Mouse (Mus musculus): Measurements from ENCODE around the gene Sox8. TPM values are rescaled to one million over a fixed set of nuclear protein-coding genes. Genes with fewer than 3 reads are reported as not detected.

Sox8 gene
- polyA plus RNA-seq (2014; fragmentation: Nextera tagmentation; extraction: Ambion mirVana), result 2.4 and 3.0 TPM in 2 replicates

GRCm38 (mm10) chr17:25570648-25571452 is at the start of gene Sox8:
TSS of gene Sox8 (minus strand) at chr17:25570686.
- Histone ChIP-seq H3K9ac (ENCODE audit: low read depth, low read length) (peak within 1 kb of the TSS; percentile 4; the same call in 1 of the 2 replicates), H3K27me3 (replicated peaks; ENCODE audit: control insufficient read depth, insufficient read depth, low read length) (peaks cover 51% of the 10 kb centered on the region), H3K4me1 (replicated peaks; ENCODE audit: control insufficient read depth, insufficient read depth, low read length) (peaks cover 13% of the 10 kb centered on the region), H3K4me3 (ENCODE audit: low read depth, low read length) (peak within 1 kb of the TSS; percentile 57), H3K36me3 (ENCODE audit: control insufficient read depth, insufficient read depth, low read length) (no peaks in the 10 kb centered on the region), H3K4me2 (peak within 1 kb of the TSS; percentile 92), H3K27ac (ENCODE audit: low read depth, low read length) (no peak within 1 kb of the TSS), H3K9me3 (ENCODE audit: control insufficient read depth, low read length) (no peaks in the 10 kb centered on the region)
- peak; percentile 82 for DNase-seq (ENCODE audit: low spot score)
- ATAC-seq (replicated peaks; ENCODE audit: low FRiP score), result peak; percentile 80
- WGBS, result 1% methylated on average over 60 of the region's 61 CpGs

DNA sequence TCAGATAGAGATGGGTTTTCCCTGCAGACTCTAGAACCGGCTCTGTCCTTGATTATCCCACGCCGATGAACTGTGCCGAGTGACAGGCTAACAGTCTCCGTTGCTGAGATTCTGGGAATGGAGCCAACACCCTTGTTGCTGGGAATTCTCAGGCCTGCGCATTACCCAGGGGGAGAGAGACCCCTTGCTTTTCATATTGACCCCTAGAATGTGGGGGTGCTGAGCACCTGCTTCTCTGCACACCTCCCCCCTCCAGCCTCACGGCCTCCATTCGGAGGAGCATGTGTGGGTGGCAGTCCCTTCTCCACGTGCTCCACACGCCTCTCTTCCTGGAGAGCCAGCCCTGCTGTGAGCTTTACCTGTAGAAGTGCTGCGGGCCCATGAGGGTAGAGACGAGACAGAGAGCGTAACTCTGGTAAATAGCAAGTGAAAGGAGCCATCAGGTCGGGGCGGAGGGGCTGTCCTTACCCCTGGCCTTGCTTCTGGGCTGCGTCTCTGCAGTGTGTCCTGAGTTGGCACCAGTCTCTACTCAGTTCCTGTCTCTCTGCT is 48.1 kb upstream of the Sox8 start:
- H3K4me2 ChIP-seq, result no peak overlapping the region
- no peak overlapping the region for H3K4me3 ChIP-seq (ENCODE audit: low read depth, low read length)
- H3K36me3 ChIP-seq (ENCODE audit: control insufficient read depth, insufficient read depth, low read length), result peaks cover 4% of the 10 kb centered on the region
- H3K9ac ChIP-seq (ENCODE audit: low read depth, low read length), result no peak overlapping the region
- DNase-seq (ENCODE audit: low spot score) (no peak), ATAC-seq (replicated peaks; ENCODE audit: low FRiP score) (no peak)
- H3K27me3 ChIP-seq (replicated peaks; ENCODE audit: control insufficient read depth, insufficient read depth, low read length), result no peaks in the 10 kb centered on the region
- H3K4me1 ChIP-seq (replicated peaks; ENCODE audit: control insufficient read depth, insufficient read depth, low read length), result no peaks in the 10 kb centered on the region
- WGBS, result 82% methylated on average over 16 of the region's 16 CpGs
- no peak overlapping the region for H3K27ac ChIP-seq (ENCODE audit: low read depth, low read length)
- no peaks in the 10 kb centered on the region for H3K9me3 ChIP-seq (ENCODE audit: control insufficient read depth, low read length)

GRCm38 (mm10) chr17:25614723-25615510 is 44.4 kb upstream of the Sox8 start:
- Histone ChIP-seq H3K27ac (ENCODE audit: low read depth, low read length) (no peak overlapping the region), H3K4me3 (ENCODE audit: low read depth, low read length) (no peak overlapping the region), H3K4me2 (no peak overlapping the region), H3K36me3 (ENCODE audit: control insufficient read depth, insufficient read depth, low read length) (peaks cover 7% of the 10 kb centered on the region), H3K4me1 (replicated peaks; ENCODE audit: control insufficient read depth, insufficient read depth, low read length) (no peaks in the 10 kb centered on the region), H3K27me3 (replicated peaks; ENCODE audit: control insufficient read depth, insufficient read depth, low read length) (no peaks in the 10 kb centered on the region), H3K9ac (ENCODE audit: low read depth, low read length) (no peak overlapping the region), H3K9me3 (ENCODE audit: control insufficient read depth, low read length) (no peaks in the 10 kb centered on the region)
- ATAC-seq (replicated peaks; ENCODE audit: low FRiP score), result no peak
- DNase-seq (ENCODE audit: low spot score), result no peak
- 86% methylated on average over 10 of the region's 10 CpGs for WGBS

GRCm38 (mm10) chr17:25613323-25613722 is 42.8 kb upstream of the Sox8 start:
- H3K4me1 ChIP-seq (replicated peaks; ENCODE audit: control insufficient read depth, insufficient read depth, low read length), result no peaks in the 10 kb centered on the region
- H3K4me2 ChIP-seq, result no peak overlapping the region
- H3K4me3 ChIP-seq (ENCODE audit: low read depth, low read length), result no peak overlapping the region
- no peaks in the 10 kb centered on the region for H3K9me3 ChIP-seq (ENCODE audit: control insufficient read depth, low read length)
- H3K27me3 ChIP-seq (replicated peaks; ENCODE audit: control insufficient read depth, insufficient read depth, low read length), result no peaks in the 10 kb centered on the region
- H3K27ac ChIP-seq (ENCODE audit: low read depth, low read length), result no peak overlapping the region
- DNase-seq (ENCODE audit: low spot score) (no peak), ATAC-seq (replicated peaks; ENCODE audit: low FRiP score) (no peak)
- 93% methylated on average over 6 of the region's 6 CpGs for WGBS
- H3K36me3 ChIP-seq (ENCODE audit: control insufficient read depth, insufficient read depth, low read length), result peaks cover 7% of the 10 kb centered on the region
- no peak overlapping the region for H3K9ac ChIP-seq (ENCODE audit: low read depth, low read length)

DNA sequence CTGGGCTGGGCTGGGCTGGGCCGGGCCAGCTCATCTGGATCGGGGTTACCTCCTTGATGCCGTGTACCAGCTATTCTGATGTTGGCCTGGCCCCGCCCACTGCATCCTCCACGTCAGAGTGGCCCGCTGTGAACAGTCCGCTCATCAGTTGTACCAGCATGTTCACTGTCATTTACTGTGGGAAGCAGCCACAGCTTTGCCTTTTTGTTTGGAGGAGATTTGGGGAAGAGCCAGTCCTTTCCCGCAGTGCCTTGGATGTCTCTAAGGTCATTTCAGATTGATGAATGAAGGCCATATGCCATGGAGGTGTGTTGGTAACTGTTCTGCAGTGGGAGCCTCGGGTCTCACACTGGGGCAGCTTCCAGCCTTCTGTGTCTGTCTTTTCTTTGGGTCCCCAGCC is 42.1 kb upstream of the Sox8 start:
- H3K9me3 ChIP-seq (ENCODE audit: control insufficient read depth, low read length), result no peaks in the 10 kb centered on the region
- H3K4me3 ChIP-seq (ENCODE audit: low read depth, low read length), result no peak overlapping the region
- 81% methylated on average over 9 of the region's 9 CpGs for WGBS
- no peaks in the 10 kb centered on the region for H3K4me1 ChIP-seq (replicated peaks; ENCODE audit: control insufficient read depth, insufficient read depth, low read length)
- no peak for ATAC-seq (replicated peaks; ENCODE audit: low FRiP score)
- no peaks in the 10 kb centered on the region for H3K27me3 ChIP-seq (replicated peaks; ENCODE audit: control insufficient read depth, insufficient read depth, low read length)
- H3K9ac ChIP-seq (ENCODE audit: low read depth, low read length), result no peak overlapping the region
- no peak overlapping the region for H3K4me2 ChIP-seq
- H3K36me3 ChIP-seq (ENCODE audit: control insufficient read depth, insufficient read depth, low read length), result peaks cover 7% of the 10 kb centered on the region
- no peak for DNase-seq (ENCODE audit: low spot score)
- no peak overlapping the region for H3K27ac ChIP-seq (ENCODE audit: low read depth, low read length)

DNA sequence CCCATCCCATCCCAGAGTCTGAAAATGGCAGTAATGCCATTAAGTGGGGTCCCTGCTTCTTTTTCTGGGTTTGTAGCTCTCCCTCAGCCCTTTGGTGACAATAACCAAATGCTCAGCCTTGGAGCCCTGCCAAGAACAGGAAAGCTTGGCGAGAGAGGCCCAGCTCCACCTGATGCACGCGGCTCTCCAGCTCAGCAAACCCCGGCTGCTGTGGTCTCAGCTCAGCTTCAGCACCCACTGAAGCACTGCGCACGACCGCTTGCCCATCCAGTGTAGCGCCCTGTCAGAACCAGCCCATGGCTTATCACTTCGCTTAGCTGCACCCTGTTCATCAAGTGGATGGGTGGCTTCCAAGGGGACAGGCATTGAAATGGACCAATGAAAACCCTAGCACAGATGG is 39.7 kb upstream of the Sox8 start:
- DNase-seq (ENCODE audit: low spot score) (no peak), ATAC-seq (replicated peaks; ENCODE audit: low FRiP score) (no peak)
- no peak overlapping the region for H3K9ac ChIP-seq (ENCODE audit: low read depth, low read length)
- H3K4me2 ChIP-seq, result no peak overlapping the region
- H3K4me1 ChIP-seq (replicated peaks; ENCODE audit: control insufficient read depth, insufficient read depth, low read length), result no peaks in the 10 kb centered on the region; the same call in 1 of the 2 replicates
- no peaks in the 10 kb centered on the region for H3K27me3 ChIP-seq (replicated peaks; ENCODE audit: control insufficient read depth, insufficient read depth, low read length)
- H3K36me3 ChIP-seq (ENCODE audit: control insufficient read depth, insufficient read depth, low read length), result peaks cover 7% of the 10 kb centered on the region
- H3K27ac ChIP-seq (ENCODE audit: low read depth, low read length), result no peak overlapping the region
- H3K4me3 ChIP-seq (ENCODE audit: low read depth, low read length), result no peak overlapping the region
- WGBS, result 67% methylated on average over 9 of the region's 9 CpGs
- H3K9me3 ChIP-seq (ENCODE audit: control insufficient read depth, low read length), result no peaks in the 10 kb centered on the region

GRCm38 (mm10) chr17:25609506-25609828 is 39.0 kb upstream of the Sox8 start:
- H3K36me3 ChIP-seq (ENCODE audit: control insufficient read depth, insufficient read depth, low read length), result peaks cover 5% of the 10 kb centered on the region; the same call in 1 of the 2 replicates
- no peak for ATAC-seq (replicated peaks; ENCODE audit: low FRiP score)
- 81% methylated on average over 3 of the region's 3 CpGs for WGBS
- no peak overlapping the region for H3K4me2 ChIP-seq
- DNase-seq (ENCODE audit: low spot score), result no peak
- H3K4me3 ChIP-seq (ENCODE audit: low read depth, low read length), result no peak overlapping the region
- H3K27ac ChIP-seq (ENCODE audit: low read depth, low read length), result no peak overlapping the region
- peaks cover 3% of the 10 kb centered on the region; the same call in 1 of the 2 replicates for H3K4me1 ChIP-seq (replicated peaks; ENCODE audit: control insufficient read depth, insufficient read depth, low read length)
- H3K27me3 ChIP-seq (replicated peaks; ENCODE audit: control insufficient read depth, insufficient read depth, low read length), result no peaks in the 10 kb centered on the region
- H3K9ac ChIP-seq (ENCODE audit: low read depth, low read length), result no peak overlapping the region
- H3K9me3 ChIP-seq (ENCODE audit: control insufficient read depth, low read length), result no peaks in the 10 kb centered on the region

DNA sequence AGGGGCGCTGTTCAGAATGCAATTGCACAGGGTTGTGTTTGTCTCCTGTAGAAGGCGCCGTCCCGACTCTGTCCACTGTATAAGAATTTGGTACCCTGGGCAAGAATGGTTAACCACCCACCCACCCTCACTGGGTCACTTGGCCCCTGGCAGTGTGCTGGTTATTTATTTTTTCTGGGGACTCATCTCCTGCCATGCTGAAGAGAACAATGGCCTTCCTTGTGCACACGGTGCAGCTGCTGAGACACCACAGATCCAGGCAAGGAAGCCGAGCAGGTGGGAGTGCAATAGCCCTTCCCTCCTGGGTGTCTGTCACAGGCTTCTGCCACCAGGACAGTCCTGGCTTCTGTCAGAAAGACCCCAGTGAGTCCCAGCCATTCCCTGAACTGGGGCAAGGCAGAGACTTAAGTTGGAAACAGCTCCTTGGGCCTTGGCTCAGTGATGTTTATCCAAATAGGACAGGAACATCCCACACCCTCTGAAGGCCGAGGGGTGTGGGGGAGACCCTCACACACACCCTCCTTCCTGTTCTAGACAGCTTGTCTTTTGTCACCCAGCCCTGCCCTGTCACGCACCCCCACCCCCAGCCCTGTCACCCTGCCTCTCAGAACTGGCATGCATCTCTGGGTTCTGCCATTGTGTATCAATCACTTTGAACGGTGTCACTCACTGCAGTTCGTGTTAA is 38.5 kb upstream of the Sox8 start:
- ATAC-seq (replicated peaks; ENCODE audit: low FRiP score), result no peak
- Histone ChIP-seq H3K4me3 (ENCODE audit: low read depth, low read length) (no peak overlapping the region), H3K9ac (ENCODE audit: low read depth, low read length) (no peak overlapping the region), H3K4me1 (replicated peaks; ENCODE audit: control insufficient read depth, insufficient read depth, low read length) (peaks cover 6% of the 10 kb centered on the region), H3K4me2 (no peak overlapping the region), H3K36me3 (ENCODE audit: control insufficient read depth, insufficient read depth, low read length) (peaks cover 5% of the 10 kb centered on the region; the same call in 1 of the 2 replicates), H3K9me3 (ENCODE audit: control insufficient read depth, low read length) (no peaks in the 10 kb centered on the region), H3K27ac (ENCODE audit: low read depth, low read length) (no peak overlapping the region), H3K27me3 (replicated peaks; ENCODE audit: control insufficient read depth, insufficient read depth, low read length) (no peaks in the 10 kb centered on the region)
- no peak for DNase-seq (ENCODE audit: low spot score)
- WGBS, result 78% methylated on average over 10 of the region's 10 CpGs
